Mouse (Mus musculus) intestine, postnatal 0 days (tissue): ENCODE results near the gene Myo15. TPM values are rescaled to one million over a fixed set of nuclear protein-coding genes. Genes with fewer than 3 reads are reported as not detected.
"Not testable (repeated sequence)": the region's sequence is repeated elsewhere in the genome, so short reads cannot be mapped to it uniquely, and the experiment has no call there.

Experiments
- ATAC-seq: fragments of 200-750 bp; cut with Nextera tagmentation; 2 replicates; pipeline ENCODE4 v1.8.0; 2017; ENCODE audit warnings: mild to moderate bottlenecking, moderate TSS enrichment, moderate library complexity
- H3K27ac ChIP-seq: fragments of 300-500 bp; sonication (generic); 2 replicates; pipeline ENCODE4 v1.5.1; 2014; ENCODE audit warnings: mild to moderate bottlenecking, low read depth, low read length, moderate library complexity
- H3K27me3 ChIP-seq: fragments of 300-500 bp; sonication (generic); replicated peaks from 2 replicates; pipeline ENCODE4 v1.6.1; 2014; ENCODE audit warnings: low read length, mixed read lengths; ENCODE audit not compliant: control insufficient read depth, insufficient read depth
- H3K36me3 ChIP-seq: fragments of 300-500 bp; sonication (generic); 2 replicates; pipeline ENCODE4 v1.6.1; 2014; ENCODE audit warnings: mild to moderate bottlenecking, moderate library complexity; ENCODE audit not compliant: control insufficient read depth, insufficient read depth
- H3K4me1 ChIP-seq: fragments of 300-500 bp; sonication (generic); replicated peaks from 2 replicates; pipeline ENCODE4 v1.6.1; 2014; ENCODE audit warnings: antibody characterized with exemption, low read length, mixed read lengths; ENCODE audit not compliant: control insufficient read depth, insufficient read depth
- H3K4me2 ChIP-seq: fragments of 300-500 bp; sonication (generic); replicated peaks from 2 replicates; pipeline ENCODE4 v1.6.1; 2014; ENCODE audit warnings: low read depth, mild to moderate bottlenecking, moderate library complexity
- H3K4me3 ChIP-seq: fragments of 300-500 bp; sonication (generic); 2 replicates; pipeline ENCODE4 v1.5.1; 2014; ENCODE audit warnings: low read depth, low read length
- H3K9ac ChIP-seq: fragments of 300-500 bp; sonication (generic); 2 replicates; pipeline ENCODE4 v1.6.1; 2014; ENCODE audit warnings: mild to moderate bottlenecking, low read depth, low read length
- H3K9me3 ChIP-seq: fragments of 300-500 bp; sonication (generic); 2 replicates; pipeline ENCODE4 v1.6.1; 2016; ENCODE audit warnings: mixed run types; ENCODE audit not compliant: control insufficient read depth
- CTCF ChIP-seq: sonication (generic); IDR thresholded peaks from 2 replicates; pipeline ENCODE4 v1.5.1; 2016; ENCODE audit warnings: low read depth, mild to moderate bottlenecking, control low read depth, antibody characterized with exemption, moderate library complexity
- WGBS: fragments of 180-500 bp; shearing (Covaris S2); extraction: QIAGEN DNeasy Blood & Tissue Kit; methylation state at CpG from one replicate; pipeline ENCODE4 v1.1.7; 2014; 5-methylcytosine and 5-hydroxymethylcytosine counted together
- polyA plus RNA-seq: library from polyadenylated mRNA; unstranded; fragments of >200 nt; fragmentation: Nextera tagmentation; extraction: Ambion mirVana; gene quantifications from 2 replicates; pipeline ENCODE4 v1.2.1, GENCODE M21; 2015

The Myo15 gene
- polyA plus RNA-seq, 1 experiment from 2014 or later = 0.03 TPM

- 10% methylated on average over 4 of the region's 4 CpGs for WGBS
- Histone ChIP-seq H3K9ac (no peak overlapping the region), H3K4me1 (peaks cover 8% of the 10 kb centered on the region; the same call in 1 of the 2 replicates), H3K27ac (no peak overlapping the region), H3K9me3 (no peaks in the 10 kb centered on the region), H3K4me3 (no peak overlapping the region), H3K36me3 (peaks cover 44% of the 10 kb centered on the region), H3K4me2 (no peak overlapping the region), H3K27me3 (no peaks in the 10 kb centered on the region)
- no peak for TF ChIP-seq CTCF
- ATAC-seq = no peak
Observed at GRCm38 (mm10) chr11:60545433-60545832, 76.3 kb downstream of the Myo15 start.

GRCm38 (mm10) chr11:60548112-60548511 is 79.0 kb downstream of the Myo15 start:
- H3K36me3 ChIP-seq = peaks cover 58% of the 10 kb centered on the region
- TF ChIP-seq CTCF = no peak
- no peaks in the 10 kb centered on the region for H3K9me3 ChIP-seq
- no peak overlapping the region for H3K4me3 ChIP-seq
- no peaks in the 10 kb centered on the region for H3K27me3 ChIP-seq
- H3K27ac ChIP-seq = no peak overlapping the region
- H3K4me2 ChIP-seq = no peak overlapping the region
- 69% methylated on average over 3 of the region's 3 CpGs for WGBS
- no peak for ATAC-seq
- H3K4me1 ChIP-seq = peaks cover 3% of the 10 kb centered on the region; the same call in 1 of the 2 replicates
- H3K9ac ChIP-seq = no peak overlapping the region

- no peak for ATAC-seq
- H3K4me1 ChIP-seq = no peaks in the 10 kb centered on the region; the same call in 1 of the 2 replicates
- H3K4me2 ChIP-seq = no peak overlapping the region
- H3K4me3 ChIP-seq = no peak overlapping the region
- H3K36me3 ChIP-seq = peaks cover 88% of the 10 kb centered on the region
- H3K9ac ChIP-seq = no peak overlapping the region
- H3K9me3 ChIP-seq = no peaks in the 10 kb centered on the region
- H3K27ac ChIP-seq = no peak overlapping the region
- TF ChIP-seq CTCF = no peak
- no peaks in the 10 kb centered on the region for H3K27me3 ChIP-seq
Observed at GRCm38 (mm10) chr11:60553091-60553490, 84.0 kb downstream of the Myo15 start.

GRCm38 (mm10) chr11:60557675-60558074 is 88.5 kb downstream of the Myo15 start:
- no peaks in the 10 kb centered on the region for H3K4me1 ChIP-seq
- no peak overlapping the region for H3K9ac ChIP-seq
- no peak for ATAC-seq
- H3K9me3 ChIP-seq = no peaks in the 10 kb centered on the region
- H3K36me3 ChIP-seq = peaks cover 51% of the 10 kb centered on the region
- H3K4me3 ChIP-seq = no peak overlapping the region
- 87% methylated on average over 3 of the region's 3 CpGs for WGBS
- no peak overlapping the region for H3K4me2 ChIP-seq
- TF ChIP-seq CTCF = no peak
- H3K27ac ChIP-seq = no peak overlapping the region
- H3K27me3 ChIP-seq = no peaks in the 10 kb centered on the region

GRCm38 (mm10) chr11:60559342-60559741 is 90.2 kb downstream of the Myo15 start:
- Histone ChIP-seq H3K4me1 (no peaks in the 10 kb centered on the region), H3K4me2 (no peak overlapping the region), H3K9me3 (no peaks in the 10 kb centered on the region), H3K27ac (no peak overlapping the region), H3K9ac (no peak overlapping the region), H3K36me3 (peaks cover 35% of the 10 kb centered on the region), H3K27me3 (no peaks in the 10 kb centered on the region), H3K4me3 (no peak overlapping the region)
- TF ChIP-seq CTCF = peak; percentile 98
- ATAC-seq = peak; percentile 56
- 12% methylated on average over 3 of the region's 3 CpGs for WGBS

- WGBS = 90% methylated on average over 9 of the region's 12 CpGs
- not testable (repeated sequence) for H3K9ac ChIP-seq
Observed at GRCm38 (mm10) chr11:60574006-60574405, 104.9 kb downstream of the Myo15 start.

More at GRCm38 (mm10) chr11:60574006-60574405, 104.9 kb downstream of the Myo15 start:
- H3K27ac ChIP-seq, H3K4me2 ChIP-seq, H3K36me3 ChIP-seq, H3K9me3 ChIP-seq, H3K4me3 ChIP-seq, ATAC-seq, H3K4me1 ChIP-seq, H3K27me3 ChIP-seq: not testable (repeated sequence)

Other genes starting within 250 kb of the Myo15 start
- gene Srebf1, start 246.8 kb upstream of the Myo15 start, polyA plus RNA-seq = 86.9 and 88.1 TPM in 2 replicates
- gene Tom1l2, start 116.4 kb upstream of the Myo15 start, polyA plus RNA-seq = 29.6 and 35.1 TPM in 2 replicates
- 1.7 and 1.9 TPM in 2 replicates for gene Drc3, start 116.0 kb upstream of the Myo15 start, polyA plus RNA-seq
- 11.3 and 12.2 TPM in 2 replicates for gene Gid4, start 52.2 kb upstream of the Myo15 start, polyA plus RNA-seq
- 60.3 and 70.4 TPM in 2 replicates for gene Atpaf2, start 50.9 kb upstream of the Myo15 start, polyA plus RNA-seq
- 40.9 and 41.7 TPM in 2 replicates for gene Drg2, start 14.7 kb upstream of the Myo15 start, polyA plus RNA-seq
- 37.3 and 41.7 TPM in 2 replicates for gene Alkbh5, start 67.0 kb downstream of the Myo15 start, polyA plus RNA-seq
- gene Llgl1, start 230.4 kb downstream of the Myo15 start, polyA plus RNA-seq = 8.6 and 9.1 TPM in 2 replicates